Mouse (Mus musculus): ENCODE data around the gene Mgp. TPM values are rescaled to one million over a fixed set of nuclear protein-coding genes. Genes with fewer than 3 reads are reported as not detected.

Mgp gene
- polyA plus RNA-seq, 1 experiment = 3,073 TPM

- peak overlapping the region; percentile 85 for H3K4me3 ChIP-seq (replicated peaks; ENCODE audit: extremely low read depth, low read depth, low read length)
- peaks cover 3% of the 10 kb centered on the region for H3K4me1 ChIP-seq (ENCODE audit: control insufficient read depth, insufficient read depth, low read length)
- no peak for TF ChIP-seq CTCF (IDR thresholded peaks at IDR 0.05; ENCODE audit: insufficient read depth, low read length)
- TF ChIP-seq POLR2A (IDR thresholded peaks at IDR 0.05; ENCODE audit: borderline replicate concordance, extremely low read depth, low read depth, low read length) = no peak
- DNase-seq = no peak
- WGBS = 8% methylated on average over 7 of the region's 7 CpGs
Observed at GRCm38 (mm10) chr6:136827116-136827515, 48.5 kb downstream of the Mgp start.

- WGBS = 87% methylated on average over 8 of the region's 8 CpGs
- DNase-seq = no peak
- Histone ChIP-seq H3K4me1 (ENCODE audit: control insufficient read depth, insufficient read depth, low read length) (peaks cover 3% of the 10 kb centered on the region), H3K4me3 (replicated peaks; ENCODE audit: extremely low read depth, low read depth, low read length) (no peak overlapping the region)
- no peak for TF ChIP-seq CTCF (IDR thresholded peaks at IDR 0.05; ENCODE audit: insufficient read depth, low read length)
- no peak for TF ChIP-seq POLR2A (IDR thresholded peaks at IDR 0.05; ENCODE audit: borderline replicate concordance, extremely low read depth, low read depth, low read length)
Observed at GRCm38 (mm10) chr6:136824987-136825386, 50.6 kb downstream of the Mgp start.

Other genes with a start within 250 kb of the Mgp start
- 24.8 and 25.8 TPM in 2 replicates for gene Plbd1, start 213.9 kb downstream of the Mgp start, polyA plus RNA-seq (2012; rRNA removed)
- 0.04 and 0.27 TPM in 2 replicates for gene Gucy2c, start 94.1 kb downstream of the Mgp start, polyA plus RNA-seq (2012; rRNA removed)
- gene Hist4h4, start 71.4 kb downstream of the Mgp start, polyA plus RNA-seq (2012; rRNA removed) = 0.65 and 1.1 TPM in 2 replicates
- 242 and 409 TPM in 2 replicates for gene H2afj, start 67.6 kb downstream of the Mgp start, polyA plus RNA-seq (2012; rRNA removed)
- gene BC049715, start 48.2 kb downstream of the Mgp start, polyA plus RNA-seq (2012; rRNA removed) = 0.57 and 1.0 TPM in 2 replicates
- gene Wbp11, start 47.6 kb downstream of the Mgp start, polyA plus RNA-seq (2012; rRNA removed) = 31.3 and 32.2 TPM in 2 replicates
- 0.05 TPM in 1 of 2 replicates, not detected in the other for gene Smco3, start 40.4 kb downstream of the Mgp start, polyA plus RNA-seq (2012; rRNA removed)
- 10.3 TPM in 2 replicates for gene Art4, start 18.1 kb downstream of the Mgp start, polyA plus RNA-seq (2012; rRNA removed)
- 0.26 TPM in 1 of 2 replicates, not detected in the other for gene Erp27, start 46.4 kb upstream of the Mgp start, polyA plus RNA-seq (2012; rRNA removed)
- 0.02 and 0.20 TPM in 2 replicates for gene Pde6h, start 48.0 kb upstream of the Mgp start, polyA plus RNA-seq (2012; rRNA removed)
- 55.5 and 82.9 TPM in 2 replicates for gene Arhgdib, start 66.1 kb upstream of the Mgp start, polyA plus RNA-seq (2012; rRNA removed)